Mouse (Mus musculus) erythroblast, adult 5-6 weeks (primary cell): Measurements from ENCODE around the gene Fasl. TPM values are rescaled to one million over a fixed set of nuclear protein-coding genes. Genes with fewer than 3 reads are reported as not detected.

ENCODE experiments used
- total RNA-seq, 2 experiments: library from RNA; stranded (forward) in 1 of 2; stranded (reverse) in 1 of 2; fragments of 150-400 nt in 1 of 2; fragments of 200-764, 138-1000 nt in 1 of 2; gene quantifications; 2 replicates each; pipeline versions ENCODE4 v1.2.3 to v1.2.4; 2015 to 2017; ENCODE audit warnings: low replicate concordance in 2 of 2

Fasl gene
- total RNA-seq, 2 experiments from 2014 or later: 0.68 TPM; not detected in 1

Other genes with a start within 250 kb of the Fasl start
- gene Suco, start 88.2 kb upstream of the Fasl start, total RNA-seq (2015; ENCODE audit: low replicate concordance): 214 and 222 TPM in 2 replicates
- gene Suco, start 88.2 kb upstream of the Fasl start, total RNA-seq (2017; ENCODE audit: low replicate concordance): 600 and 746 TPM in 2 replicates
- gene Pigc, start 180.7 kb upstream of the Fasl start, total RNA-seq (2015; ENCODE audit: low replicate concordance): 11.9 TPM in 2 replicates
- 18.5 and 19.2 TPM in 2 replicates for gene Pigc, start 180.7 kb upstream of the Fasl start, total RNA-seq (2017; ENCODE audit: low replicate concordance)
- not detected in 2 replicates for gene 4930558K02Rik, start 191.1 kb upstream of the Fasl start, total RNA-seq (2015; ENCODE audit: low replicate concordance)
- gene 4930558K02Rik, start 191.1 kb upstream of the Fasl start, total RNA-seq (2017; ENCODE audit: low replicate concordance): not detected in 2 replicates